Mouse (Mus musculus) layer of hippocampus, postnatal 25 days (tissue): Measurements from ENCODE around the gene Tent5c. TPM values are rescaled to one million over a fixed set of nuclear protein-coding genes. Genes with fewer than 3 reads are reported as not detected.

ENCODE experiments used
- DNase-seq, 2 experiments: peaks; one replicate each; pipeline ENCODE4 v3.0.0; 2022; ENCODE audit warnings: mixed read lengths in 2 of 2, low spot score in 1 of 2; ENCODE audit errors: extremely low spot score in 1 of 2
- total RNA-seq, 2 experiments: library from RNA; stranded (reverse); gene quantifications; 2 replicates each; pipeline ENCODE4 v1.2.3; 2021

The Tent5c gene
- total RNA-seq, 2 experiments from 2014 or later, result 2.6 to 3.2 TPM

GRCm38 (mm10) chr3:100488251-100489132 is 632 bp downstream of the Tent5c start:
- DNase-seq, result peak; percentile 22 to 25

GRCm38 (mm10) chr3:100487046-100487445 is 2.1 kb downstream of the Tent5c start:
- no peak for DNase-seq

GRCm38 (mm10) chr3:100485390-100486132 is 3.6 kb downstream of the Tent5c start:
- no peak for DNase-seq

- no peak for DNase-seq
Observed at GRCm38 (mm10) chr3:100482971-100483610, 6.0 kb downstream of the Tent5c start.

- DNase-seq, result no peak
Observed at GRCm38 (mm10) chr3:100482324-100482911, 6.7 kb downstream of the Tent5c start.

GRCm38 (mm10) chr3:100480251-100481005 is 8.7 kb downstream of the Tent5c start:
- no peak for DNase-seq

GRCm38 (mm10) chr3:100474950-100475472 is 14.1 kb downstream of the Tent5c start:
- DNase-seq, result no peak

GRCm38 (mm10) chr3:100474536-100474935 is 14.6 kb downstream of the Tent5c start:
- DNase-seq, result no peak

- DNase-seq, result no peak
Observed at GRCm38 (mm10) chr3:100473146-100473545, 16.0 kb downstream of the Tent5c start.

- DNase-seq, result no peak
Observed at GRCm38 (mm10) chr3:100470902-100471301, 18.2 kb downstream of the Tent5c start.

GRCm38 (mm10) chr3:100470101-100470500 is 19.0 kb downstream of the Tent5c start:
- no peak for DNase-seq

- no peak for DNase-seq
Observed at GRCm38 (mm10) chr3:100466551-100466950, 22.6 kb downstream of the Tent5c start.

GRCm38 (mm10) chr3:100464596-100464995 is 24.5 kb downstream of the Tent5c start:
- DNase-seq, result no peak

GRCm38 (mm10) chr3:100463959-100464265 is 25.2 kb downstream of the Tent5c start:
- DNase-seq, result no peak

- DNase-seq, result no peak
Observed at GRCm38 (mm10) chr3:100463160-100463958, 25.8 kb downstream of the Tent5c start.

GRCm38 (mm10) chr3:100462235-100463083 is 26.7 kb downstream of the Tent5c start:
- DNase-seq, result peak in 1 of 2 experiments; percentile 14

- no peak for DNase-seq
Observed at GRCm38 (mm10) chr3:100460510-100460909, 28.6 kb downstream of the Tent5c start.
